13 mouse cellular contexts compared by ENCODE assay signal in genomic region chr11:120888718-120889117, GRCm38 (mm10). TPM values are rescaled to one million over a fixed set of nuclear protein-coding genes. Genes with fewer than 3 reads are reported as not detected.
DNase-seq lines count a peak whose midpoint lies in the region; ATAC-seq lines count a peak whose summit lies in the region.
"Had no signal": no experiment of that assay in that cellular context is flagged by ENCODE, and none has a peak within 500 bp of the region (broad histone marks: within the 10 kb centered on the region; RNA-seq: fewer than 3 reads in every experiment).

No protein-coding gene starts in this region.

- H3K9ac ChIP-seq in midbrain, embryonic 11.5 days (ENCODE audit: low read length) = no peak overlapping the region
- H3K9ac ChIP-seq in heart, embryonic 12.5 days = no peak overlapping the region
- H3K9ac ChIP-seq: hindbrain, embryonic 15.5 days had no signal

- H3K4me1 ChIP-seq in midbrain, embryonic 11.5 days (ENCODE audit: control insufficient read depth, insufficient read depth, low read length) = no peaks in the 10 kb centered on the region
- H3K4me1 ChIP-seq in midbrain, embryonic 10.5 days = no peaks in the 10 kb centered on the region
- H3K4me1 ChIP-seq in heart, embryonic 12.5 days (replicated peaks) = no peaks in the 10 kb centered on the region
- H3K4me1 ChIP-seq in limb, embryonic 10.5 days = no peaks in the 10 kb centered on the region
- H3K4me1 ChIP-seq: hindbrain, embryonic 15.5 days had no signal

- H3K9me3 ChIP-seq in midbrain, embryonic 11.5 days (ENCODE audit: control insufficient read depth, low read length) = peaks cover 5% of the 10 kb centered on the region; the same call in 1 of the 2 replicates
- H3K9me3 ChIP-seq in midbrain, embryonic 10.5 days (replicated peaks) = peaks cover 9% of the 10 kb centered on the region; the same call in 1 of the 2 replicates
- H3K9me3 ChIP-seq in heart, embryonic 12.5 days (replicated peaks) = peaks cover 7% of the 10 kb centered on the region
- no peaks in the 10 kb centered on the region; the same call in 1 of the 2 replicates for H3K9me3 ChIP-seq in limb, embryonic 10.5 days (replicated peaks)
- H3K9me3 ChIP-seq: hindbrain, embryonic 15.5 days had no signal

- WGBS in midbrain, embryonic 11.5 days = 94% methylated on average over 5 of the region's 5 CpGs
- 84% methylated on average over 5 of the region's 5 CpGs for WGBS in midbrain, embryonic 10.5 days
- WGBS in heart, embryonic 12.5 days = 75% methylated on average over 5 of the region's 5 CpGs
- 92% methylated on average over 5 of the region's 5 CpGs for WGBS in limb, embryonic 10.5 days

- H3K27ac ChIP-seq in midbrain, embryonic 11.5 days (ENCODE audit: low read depth, low read length) = no peak overlapping the region
- no peak overlapping the region for H3K27ac ChIP-seq in midbrain, embryonic 10.5 days (replicated peaks)
- no peak overlapping the region for H3K27ac ChIP-seq in heart, embryonic 12.5 days (ENCODE audit: poor library complexity, severe bottlenecking)
- H3K27ac ChIP-seq in limb, embryonic 10.5 days = no peak overlapping the region
- H3K27ac ChIP-seq: hindbrain, embryonic 15.5 days had no signal

- H3K4me2 ChIP-seq in midbrain, embryonic 11.5 days = no peak overlapping the region
- no peak overlapping the region for H3K4me2 ChIP-seq in heart, embryonic 12.5 days
- H3K4me2 ChIP-seq: hindbrain, embryonic 15.5 days had no signal

- DNase-seq in cerebellum, postnatal 14 days = peak; percentile 31 to 36
- no peak for DNase-seq in cerebellum, adult 9-10 months
- peak; percentile 19 for DNase-seq in midbrain, embryonic 11.5 days (ENCODE audit: low spot score, missing footprints)
- no peak for DNase-seq in midbrain, embryonic 10.5 days (ENCODE audit: low spot score)
- DNase-seq in induced T-regulatory cell, adult 2 months (ENCODE audit: low read depth) = peak; percentile 25
- DNase-seq in thymus, postnatal 4 days = peak; percentile 39
- DNase-seq in limb, embryonic 10.5 days (ENCODE audit: low spot score) = no peak
- DNase-seq: adrenal gland, postnatal 10 days; heart, postnatal 10 days; kidney, adult 8-10 months; right cerebral cortex, adult 18-20 months had no signal

- ATAC-seq in midbrain, embryonic 11.5 days (ENCODE audit: low FRiP score) = no peak
- ATAC-seq in heart, embryonic 12.5 days (ENCODE audit: insufficient number of reproducible peaks, low FRiP score) = no peak

- no peaks in the 10 kb centered on the region; the same call in 1 of the 2 replicates for H3K36me3 ChIP-seq in midbrain, embryonic 11.5 days (ENCODE audit: control insufficient read depth, insufficient read depth, low read length)
- H3K36me3 ChIP-seq in midbrain, embryonic 10.5 days = peaks cover 87% of the 10 kb centered on the region
- peaks cover 56% of the 10 kb centered on the region for H3K36me3 ChIP-seq in heart, embryonic 12.5 days
- H3K36me3 ChIP-seq in limb, embryonic 10.5 days = peaks cover 80% of the 10 kb centered on the region

- H3K4me3 ChIP-seq in midbrain, embryonic 11.5 days (ENCODE audit: low read depth, low read length) = no peak overlapping the region
- no peak overlapping the region for H3K4me3 ChIP-seq in midbrain, embryonic 10.5 days
- no peak overlapping the region for H3K4me3 ChIP-seq in heart, embryonic 12.5 days
- no peak overlapping the region for H3K4me3 ChIP-seq in limb, embryonic 10.5 days
- H3K4me3 ChIP-seq: hindbrain, embryonic 15.5 days had no signal

- H3K27me3 ChIP-seq in midbrain, embryonic 11.5 days (ENCODE audit: control insufficient read depth, insufficient read depth, low read length) = no peaks in the 10 kb centered on the region
- no peaks in the 10 kb centered on the region for H3K27me3 ChIP-seq in midbrain, embryonic 10.5 days (ENCODE audit: low read depth, poor library complexity, severe bottlenecking)
- H3K27me3 ChIP-seq in heart, embryonic 12.5 days (replicated peaks) = no peaks in the 10 kb centered on the region
- no peaks in the 10 kb centered on the region for H3K27me3 ChIP-seq in limb, embryonic 10.5 days (ENCODE audit: low read depth, poor library complexity, severe bottlenecking)
- H3K27me3 ChIP-seq: hindbrain, embryonic 15.5 days had no signal

RNA-seq across cellular contexts. Expression of gene Ccdc57, which starts 44.0 kb away (rescaled TPM):
- 4.3 and 4.5 TPM in 2 replicates for polyA plus RNA-seq in midbrain, embryonic 11.5 days (2014; fragmentation: Nextera tagmentation; extraction: Ambion mirVana)
- 5.9 and 6.2 TPM in 2 replicates for polyA plus RNA-seq in midbrain, embryonic 10.5 days (2016; fragmentation: Nextera tagmentation; extraction: Ambion mirVana)
- polyA plus RNA-seq in heart, embryonic 12.5 days (2016; fragmentation: Nextera tagmentation; extraction: Ambion mirVana) = 4.7 and 4.9 TPM in 2 replicates
- polyA plus RNA-seq in limb, embryonic 10.5 days (2016; fragmentation: Nextera tagmentation; extraction: Ambion mirVana) = 7.0 and 7.2 TPM in 2 replicates

RNA-seq across cellular contexts. Expression of gene Slc16a3, which starts 59.6 kb away (rescaled TPM):
- polyA plus RNA-seq in midbrain, embryonic 11.5 days (2014; fragmentation: Nextera tagmentation; extraction: Ambion mirVana) = 24.1 and 30.4 TPM in 2 replicates
- polyA plus RNA-seq in midbrain, embryonic 10.5 days (2016; fragmentation: Nextera tagmentation; extraction: Ambion mirVana) = 120 and 215 TPM in 2 replicates
- polyA plus RNA-seq in heart, embryonic 12.5 days (2016; fragmentation: Nextera tagmentation; extraction: Ambion mirVana) = 289 and 290 TPM in 2 replicates
- 119 and 165 TPM in 2 replicates for polyA plus RNA-seq in limb, embryonic 10.5 days (2016; fragmentation: Nextera tagmentation; extraction: Ambion mirVana)

Comparison
In these comparisons a context has a peak if more than half of its experiments do, and no peak if none do; other contexts are left out.
1. DNase-seq: peak in cerebellum, postnatal 14 days (2 of 2), midbrain, embryonic 11.5 days (single experiment), induced T-regulatory cell, adult 2 months (single experiment) and thymus, postnatal 4 days (single experiment); none in cerebellum, adult 9-10 months (single experiment), midbrain, embryonic 10.5 days (single experiment) and limb, embryonic 10.5 days (single experiment).